Mouse (Mus musculus) CH12.LX (cell line): ENCODE measurements around the gene Cnbp. TPM values are rescaled to one million over a fixed set of nuclear protein-coding genes. Genes with fewer than 3 reads are reported as not detected.
A peak's percentile ranks its signal among the peaks of the same experiment; 100 is the strongest.

Experiments
- DNase-seq: peaks from one replicate; pipeline ENCODE4 v3.0.0-alpha.2; 2013; ENCODE audit errors: extremely low read depth
- H3K27ac ChIP-seq: 2 replicates; pipeline ENCODE4 v1.5.1; 2012; ENCODE audit warnings: low read depth, mild to moderate bottlenecking, control low read depth, moderate library complexity; ENCODE audit not compliant: insufficient read depth
- H3K27me3 ChIP-seq: replicated peaks from 2 replicates; pipeline ENCODE3; 2012; ENCODE audit warnings: inconsistent platforms
- H3K36me3 ChIP-seq, 2 experiments: replicated peaks in 1 of 2; 2 replicates each; pipeline versions ENCODE3 to v1.6.1; 2012; ENCODE audit warnings: inconsistent platforms in 1 of 2, low read length in 1 of 2, mild to moderate bottlenecking in 1 of 2, mixed read lengths in 1 of 2, moderate library complexity in 1 of 2; ENCODE audit not compliant: control insufficient read depth in 1 of 2, insufficient read depth in 1 of 2
- H3K4me1 ChIP-seq, 2 experiments: 2 replicates each; pipeline ENCODE4 v1.6.1; 2012; ENCODE audit warnings: inconsistent platforms in 1 of 2, moderate library complexity in 1 of 2; ENCODE audit not compliant: insufficient read depth in 2 of 2, control insufficient read depth in 1 of 2
- H3K4me2 ChIP-seq: 2 replicates; pipeline ENCODE4 v1.6.1; 2012; ENCODE audit warnings: low read depth, mild to moderate bottlenecking, control low read depth; ENCODE audit not compliant: poor library complexity, insufficient read depth, severe bottlenecking
- H3K4me3 ChIP-seq, 3 experiments: fragments of 150-350 bp in 1 of 3; sonication (generic) in 1 of 3; replicated peaks in 1 of 3; 2 replicates each; pipeline versions ENCODE3 to v1.5.1; 2011 to 2012; ENCODE audit warnings: low read depth in 2 of 3, low read length in 2 of 3, mild to moderate bottlenecking in 2 of 3, moderate library complexity in 2 of 3, control low read depth in 1 of 3, improper control_type of control experiment in 1 of 3, inconsistent platforms in 1 of 3, mixed read lengths in 1 of 3; ENCODE audit not compliant: poor library complexity in 1 of 3
- H3K79me2 ChIP-seq: replicated peaks from 2 replicates; pipeline ENCODE4 v1.6.1; 2012; ENCODE audit warnings: mild to moderate bottlenecking, moderate library complexity; ENCODE audit not compliant: control insufficient read depth, poor library complexity, insufficient read depth, severe bottlenecking; ENCODE audit errors: extremely low read depth
- H3K9ac ChIP-seq: 2 replicates; pipeline ENCODE4 v1.6.1; 2012; ENCODE audit warnings: low read depth, mild to moderate bottlenecking, control low read depth, moderate library complexity; ENCODE audit not compliant: insufficient read depth
- H3K9me3 ChIP-seq: replicated peaks from 2 replicates; pipeline ENCODE3; 2012; ENCODE audit warnings: low read length, inconsistent platforms, mixed read lengths
- CHD2 ChIP-seq: IDR thresholded peaks from 2 replicates; pipeline ENCODE4 v1.6.1; 2011; ENCODE audit warnings: low read length, improper control_type of control experiment
- E2F4 ChIP-seq: IDR thresholded peaks from 2 replicates; pipeline ENCODE4 v1.6.1; 2011; ENCODE audit warnings: low read depth, low read length, improper control_type of control experiment; ENCODE audit not compliant: insufficient replicate concordance
- ELF1 ChIP-seq: IDR thresholded peaks from 2 replicates; pipeline ENCODE4 v1.6.1; 2014; ENCODE audit warnings: low read depth, mild to moderate bottlenecking, inconsistent platforms, low read length, improper control_type of control experiment
- ETS1 ChIP-seq: conservative IDR thresholded peaks from 2 replicates; pipeline ENCODE4 v1.6.1; 2012; ENCODE audit warnings: low read depth, mild to moderate bottlenecking, inconsistent platforms, low read length, improper control_type of control experiment, moderate library complexity
- GABPA ChIP-seq: IDR thresholded peaks from 2 replicates; pipeline ENCODE4 v1.6.1; 2012; ENCODE audit warnings: low read depth, low read length, improper control_type of control experiment, inconsistent platforms; ENCODE audit not compliant: insufficient replicate concordance
- IRF4 ChIP-seq: IDR thresholded peaks from 2 replicates; pipeline ENCODE4 v1.6.1; 2014; ENCODE audit warnings: low read depth, mild to moderate bottlenecking, inconsistent platforms, low read length, improper control_type of control experiment
- JUND ChIP-seq: conservative IDR thresholded peaks from 2 replicates; pipeline ENCODE4 v1.6.1; 2011; ENCODE audit warnings: low read depth, low read length, improper control_type of control experiment
- KAT2A ChIP-seq: IDR thresholded peaks from 2 replicates; pipeline ENCODE4 v1.6.1; 2012; ENCODE audit warnings: low read length, improper control_type of control experiment, inconsistent platforms; ENCODE audit not compliant: insufficient replicate concordance
- MAFK ChIP-seq: IDR thresholded peaks from 2 replicates; pipeline ENCODE4 v1.6.1; 2011; ENCODE audit warnings: low read length, improper control_type of control experiment; ENCODE audit not compliant: insufficient replicate concordance
- MAZ ChIP-seq: IDR thresholded peaks from 2 replicates; pipeline ENCODE4 v1.6.1; 2012; ENCODE audit warnings: low read depth, mild to moderate bottlenecking, inconsistent platforms, low read length, improper control_type of control experiment, moderate library complexity
- PAX5 ChIP-seq: IDR thresholded peaks from 2 replicates; pipeline ENCODE4 v1.6.1; 2012; ENCODE audit warnings: low read length, inconsistent platforms, mixed read lengths
- POLR2A ChIP-seq: IDR thresholded peaks from 2 replicates; pipeline ENCODE4 v1.6.1; 2011; ENCODE audit warnings: low read depth, mild to moderate bottlenecking, improper control_type of control experiment, low read length
- POLR2AphosphoS2 ChIP-seq: IDR thresholded peaks from 2 replicates; pipeline ENCODE4 v1.6.1; 2011; ENCODE audit warnings: low read depth, low read length, improper control_type of control experiment
- RAD21 ChIP-seq: IDR thresholded peaks from 2 replicates; pipeline ENCODE4 v1.6.1; 2011; ENCODE audit warnings: low read depth, mild to moderate bottlenecking, low read length, improper control_type of control experiment, moderate library complexity
- RCOR1 ChIP-seq: conservative IDR thresholded peaks from 2 replicates; pipeline ENCODE4 v1.6.1; 2012; ENCODE audit warnings: low read depth, mild to moderate bottlenecking, inconsistent platforms, low read length, improper control_type of control experiment
- SIN3A ChIP-seq: IDR thresholded peaks from 2 replicates; pipeline ENCODE4 v1.6.1; 2012; ENCODE audit warnings: low read length, improper control_type of control experiment, inconsistent platforms
- SMC3 ChIP-seq: IDR thresholded peaks from 2 replicates; pipeline ENCODE4 v1.6.1; 2011; ENCODE audit warnings: low read depth, low read length, improper control_type of control experiment
- TCF12 ChIP-seq: IDR thresholded peaks from 2 replicates; pipeline ENCODE4 v1.6.1; 2014; ENCODE audit warnings: low read depth, mild to moderate bottlenecking, inconsistent platforms, low read length, improper control_type of control experiment
- ZNF384 ChIP-seq: IDR thresholded peaks from 2 replicates; pipeline ENCODE4 v1.6.1; 2012; ENCODE audit warnings: low read depth, low read length, improper control_type of control experiment, inconsistent platforms
- dilution Hi-C: fragments of 300-500 bp; cut with MboI; formaldehyde crosslinking; loops from 2 replicates; pipeline ENCODE4 v1.14.3; 2020; ENCODE audit warnings: low sequenced_read_pairs; ENCODE audit not compliant: extremely low pct_unique_long_range_greater_than_20kb, extremely low pct_ligation_motif_present
- in situ Hi-C: fragments of 300-500 bp; cut with MboI; formaldehyde crosslinking; loops from 3 replicates; pipeline ENCODE4 v1.14.3; 2019; ENCODE audit warnings: low sequenced_read_pairs, low pct_ligation_motif_present, low pct_unique_long_range_greater_than_20kb, mixed read lengths
- polyA plus RNA-seq: library from polyadenylated mRNA; unstranded; fragments of >175 nt; gene quantifications from 2 replicates; pipeline ENCODE4 v1.2.1, GENCODE M21; 2012; ENCODE audit warnings: low read depth; ENCODE audit not compliant: insufficient read length
- total RNA-seq, 2 experiments: library from RNA; depleted of rRNA; stranded (reverse); fragments of 300-350 nt in 1 of 2; fragments of >200 nt in 1 of 2; gene quantifications; 2 replicates each; pipeline ENCODE4 v1.2.3; 2012 to 2014

Gene Cnbp
- total and polyA plus RNA-seq, 3 experiments, result 558 to 838 (median 649) TPM

DNA sequence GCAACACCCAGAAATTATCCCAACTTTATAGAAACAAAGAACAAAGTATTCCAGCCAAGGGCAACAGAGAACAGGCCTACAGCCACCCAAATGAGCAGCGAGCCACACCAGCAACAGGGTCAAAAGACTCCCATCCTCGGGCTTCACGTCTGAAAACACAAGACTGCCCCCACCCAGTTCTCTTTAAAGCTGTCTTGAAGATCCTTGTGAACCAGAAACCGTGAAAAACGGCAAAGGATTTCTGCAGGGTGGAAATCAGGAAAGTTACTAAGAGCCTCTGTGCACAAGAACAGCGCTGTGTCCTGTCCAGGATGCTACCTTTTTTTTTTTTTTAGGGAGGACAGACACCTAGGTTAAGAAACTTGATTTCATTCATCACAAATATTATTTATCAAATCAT is 40.6 kb downstream of the Cnbp start:
- H3K9ac ChIP-seq, result peak overlapping the region; percentile 87
- peak overlapping the region; percentile 94; the same call in 1 of the 2 replicates for H3K27ac ChIP-seq
- H3K9me3 ChIP-seq, result no peaks in the 10 kb centered on the region
- H3K79me2 ChIP-seq, result peaks cover 32% of the 10 kb centered on the region
- H3K36me3 ChIP-seq, result peaks cover 9 to 39% of the 10 kb centered on the region in 2 experiments
- peaks cover 17 to 63% of the 10 kb centered on the region in 2 experiments for H3K4me1 ChIP-seq
- H3K27me3 ChIP-seq, result no peaks in the 10 kb centered on the region
- in situ Hi-C loops (no loop called here), dilution Hi-C loops (no loop called here)
- H3K4me3 ChIP-seq, result peak overlapping the region; percentile 75 to 94 (median 78)
- H3K4me2 ChIP-seq, result peak overlapping the region; percentile 85
- peak; percentile 15 for DNase-seq
- TF ChIP-seq SIN3A, result no peak
- TF ChIP-seq RCOR1, result 0 out of 2 replicates have a peak, but pooled peaks have one; percentile 44
- TF ChIP-seq MAZ, result 0 out of 2 replicates have a peak, but pooled peaks have one; percentile 1
- TF ChIP-seq ZNF384, result peak; percentile 19; the same call in 1 of the 2 replicates
- no peak for TF ChIP-seq KAT2A

DNA sequence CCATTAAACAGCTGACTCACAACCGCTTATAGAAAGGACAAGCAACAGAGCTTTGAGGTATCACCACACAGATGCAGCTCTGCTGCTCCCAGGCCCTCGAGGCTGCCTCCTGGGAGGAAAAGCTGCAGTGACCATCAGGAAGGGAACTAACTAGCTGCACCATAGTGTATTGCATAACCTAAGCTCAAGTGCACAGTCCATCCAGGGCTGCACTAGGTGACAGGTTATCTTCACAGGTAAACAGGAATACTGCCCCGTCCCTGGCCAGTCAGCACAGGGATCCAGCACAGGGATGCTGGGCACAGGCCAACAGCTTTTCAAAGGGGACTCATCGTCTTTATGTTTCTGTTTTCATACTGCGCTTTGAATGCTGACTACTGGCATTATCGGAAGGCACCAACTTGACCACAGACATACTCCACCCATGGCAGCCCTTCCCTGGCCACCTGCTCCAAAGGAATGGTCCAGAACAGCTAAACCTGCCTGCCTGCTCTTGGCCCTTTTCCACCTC is 41.2 kb downstream of the Cnbp start:
- Histone ChIP-seq H3K79me2 (peaks cover 35% of the 10 kb centered on the region), H3K27me3 (no peaks in the 10 kb centered on the region), H3K4me1 (peaks cover 17 to 63% of the 10 kb centered on the region in 2 experiments), H3K9ac (peak overlapping the region; percentile 87), H3K36me3 (peaks cover 7 to 37% of the 10 kb centered on the region in 2 experiments), H3K9me3 (no peaks in the 10 kb centered on the region), H3K27ac (peak overlapping the region; percentile 94), H3K4me3 (peak overlapping the region; percentile 75 to 94 (median 78)), H3K4me2 (peak overlapping the region; percentile 85)
- in situ Hi-C loops, result no loop called here
- TF ChIP-seq CHD2 (no peak), ELF1 (no peak), MAFK (no peak), PAX5 (no peak), TCF12 (no peak), POLR2AphosphoS2 (no peak), ETS1 (no peak), SMC3 (no peak), JUND (no peak), GABPA (no peak), RAD21 (no peak), POLR2A (no peak), E2F4 (no peak), IRF4 (no peak)
- no peak for DNase-seq
- dilution Hi-C loops, result no loop called here
